Mouse (Mus musculus) ES-Bruce4 (cell line): ENCODE measurements at regions not wholly inside any gene's neighbourhood (a gene's known extent, or its start where the extent isn't known, plus 50 kb on each side); places are given as distances from the start of the nearest gene placed in this dataset.

Experiments
- CTCF ChIP-seq: IDR thresholded peaks from one replicate; pipeline ENCODE4 v1.8.1; 2011; ENCODE audit warnings: low read depth, low read length
- EP300 ChIP-seq: IDR thresholded peaks from 2 replicates; pipeline ENCODE4 v1.6.1; 2011; ENCODE audit warnings: low read depth, low read length; ENCODE audit not compliant: insufficient read depth
- POLR2A ChIP-seq: IDR thresholded peaks from one replicate; pipeline ENCODE4 v1.8.1; 2011; ENCODE audit warnings: low read length; ENCODE audit not compliant: insufficient read depth

DNA sequence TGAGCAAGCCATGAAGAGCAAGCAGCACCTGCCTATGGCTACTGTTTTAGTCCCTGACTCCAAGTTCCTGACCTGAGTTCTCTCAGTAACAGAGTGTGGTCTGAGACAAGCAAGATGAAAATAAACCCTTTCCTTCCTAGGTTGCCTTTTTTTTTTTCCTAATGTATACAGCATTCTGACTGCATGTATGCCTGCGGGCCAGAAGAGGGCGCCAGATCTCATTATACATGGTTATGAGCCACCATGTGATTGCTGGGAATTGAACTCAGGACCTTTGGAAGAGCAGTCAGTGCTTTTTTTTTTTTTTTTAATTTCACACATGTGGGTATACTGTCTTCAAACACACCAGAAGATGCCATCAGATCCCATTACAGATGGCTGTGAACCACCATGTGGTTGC lies 69.3 kb upstream of the Usp24 start:
- no peak for TF ChIP-seq CTCF
- TF ChIP-seq POLR2A, result no peak
- no peak for TF ChIP-seq EP300
